Mouse (Mus musculus) c-Kit-positive CD71-positive TER-119-positive erythroid progenitor cells, embryonic 14.5 days (primary cell): ENCODE data around the gene Tppp2.

Source experiments
- DNase-seq: peaks from one replicate; pipeline ENCODE4 v3.0.0-alpha.2; 2013; ENCODE audit warnings: low spot score

Gene Tppp2

GRCm38 (mm10) chr14:51960316-51960715 lies 42.1 kb downstream of the Tppp2 start:
- DNase-seq: no peak

- no peak for DNase-seq
These were observed 49.2 kb downstream of the Tppp2 start for GRCm38 (mm10) chr14:51967400-51967799.
